Mouse (Mus musculus) right cerebral cortex, postnatal 36 days (tissue): ENCODE data around the gene Fbn1.
"Not testable (repeated sequence)": the region's sequence is repeated elsewhere in the genome, so short reads cannot be mapped to it uniquely, and the experiment has no call there.

Experiments
- DNase-seq, 2 experiments: peaks; one replicate each; pipeline ENCODE4 v3.0.0; 2022; ENCODE audit warnings: low spot score in 2 of 2, mixed read lengths in 1 of 2

The Fbn1 gene

GRCm38 (mm10) chr2:125291101-125291500 lies 216.7 kb downstream of the Fbn1 start:
- no peak for DNase-seq

GRCm38 (mm10) chr2:125290197-125290965 lies 217.4 kb downstream of the Fbn1 start:
- no peak for DNase-seq

- DNase-seq, result no peak
Observed at GRCm38 (mm10) chr2:125285777-125286176, 222.0 kb downstream of the Fbn1 start.

DNA sequence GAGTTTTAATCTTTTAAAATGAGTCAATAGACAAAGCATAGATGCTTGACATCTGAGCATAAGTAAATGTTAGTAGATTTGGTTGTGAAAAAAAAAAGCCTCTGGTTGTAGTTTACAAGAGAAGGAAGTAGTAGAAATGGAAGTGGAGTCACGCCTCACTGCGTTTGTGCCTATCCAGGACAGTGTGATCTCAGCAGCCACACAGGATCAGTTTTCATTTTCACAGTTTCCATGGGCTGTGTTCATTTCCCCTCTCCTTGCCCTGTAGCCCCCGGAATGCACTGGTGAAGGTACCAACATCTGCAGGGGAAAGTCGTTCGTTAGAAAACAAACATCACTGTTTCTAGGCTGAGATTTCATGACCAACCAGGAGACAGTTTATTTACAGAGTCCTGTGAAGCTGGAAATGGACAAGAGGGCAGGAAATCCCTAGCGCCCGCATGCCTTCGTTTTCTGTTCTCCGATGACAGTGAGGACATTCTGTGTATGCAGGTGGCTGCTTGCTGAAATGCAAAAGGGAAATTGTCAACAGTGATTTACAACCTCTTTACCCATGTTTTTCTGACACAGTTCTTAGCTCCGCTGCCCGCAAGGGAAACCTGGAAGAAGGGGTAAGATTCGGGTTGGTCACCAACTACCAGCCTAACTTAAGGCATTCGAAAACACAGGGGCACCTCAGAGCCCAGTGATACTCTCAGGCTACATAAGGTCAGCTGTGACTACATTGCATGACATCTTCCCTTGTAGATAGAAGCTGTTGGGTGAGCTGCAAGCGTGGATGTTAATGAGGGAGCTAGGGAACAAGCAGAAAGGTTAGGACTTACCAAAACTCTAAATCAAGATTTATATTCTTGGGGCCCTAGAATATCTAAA lies 225.2 kb downstream of the Fbn1 start:
- DNase-seq, result no peak

GRCm38 (mm10) chr2:125279995-125280394 lies 227.8 kb downstream of the Fbn1 start:
- not testable (repeated sequence) for DNase-seq

- DNase-seq, result no peak
Observed at GRCm38 (mm10) chr2:125278474-125278873, 229.3 kb downstream of the Fbn1 start.

- no peak for DNase-seq
Observed at GRCm38 (mm10) chr2:125276692-125277091, 231.1 kb downstream of the Fbn1 start.

GRCm38 (mm10) chr2:125275617-125276016 lies 232.2 kb downstream of the Fbn1 start:
- no peak for DNase-seq

- no peak for DNase-seq
Observed at GRCm38 (mm10) chr2:125268876-125269275, 238.9 kb downstream of the Fbn1 start.

DNA sequence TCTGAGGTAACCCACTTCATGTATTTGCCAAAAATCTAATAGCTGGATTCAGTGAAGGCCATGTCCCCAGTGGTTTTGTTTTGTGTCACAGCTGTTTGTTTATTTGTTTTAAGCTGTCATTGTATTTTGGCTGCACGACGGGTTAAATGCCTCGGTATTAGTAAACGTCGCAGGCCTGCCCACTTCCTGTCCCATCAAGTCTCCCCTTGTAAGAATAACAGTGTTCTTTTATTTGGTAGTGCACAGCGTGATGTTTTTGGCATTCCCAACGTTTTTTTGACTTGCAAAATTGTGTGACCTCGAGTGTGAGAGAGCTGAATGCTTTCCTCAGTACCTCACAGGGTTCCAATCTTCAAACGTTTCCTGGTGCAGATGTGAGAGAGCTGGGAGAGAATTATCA lies 244.0 kb downstream of the Fbn1 start:
- DNase-seq, result no peak

DNA sequence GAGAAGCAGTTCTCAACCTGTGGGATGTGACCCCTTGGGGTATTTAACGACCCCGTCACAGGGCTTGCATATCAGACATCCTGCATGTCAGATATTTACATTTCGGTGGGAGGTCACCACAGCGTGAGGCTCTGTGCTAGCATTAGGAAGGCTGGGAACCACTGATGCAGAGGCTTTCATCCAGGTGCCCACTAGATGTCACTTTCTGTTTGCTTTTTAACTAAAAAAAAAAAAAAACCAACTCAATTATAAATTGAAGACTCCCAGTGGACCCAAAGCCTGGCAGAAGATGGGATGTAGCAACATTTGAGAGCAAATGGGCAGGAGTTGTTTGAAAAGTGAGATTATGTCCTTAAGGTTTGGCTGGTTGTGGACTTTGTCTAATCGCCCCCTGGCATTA lies 244.7 kb downstream of the Fbn1 start:
- DNase-seq, result no peak

- DNase-seq, result no peak
Observed at GRCm38 (mm10) chr2:125260326-125260725, 247.5 kb downstream of the Fbn1 start.

- DNase-seq, result no peak
Observed at GRCm38 (mm10) chr2:125259230-125260120, 248.3 kb downstream of the Fbn1 start.

DNA sequence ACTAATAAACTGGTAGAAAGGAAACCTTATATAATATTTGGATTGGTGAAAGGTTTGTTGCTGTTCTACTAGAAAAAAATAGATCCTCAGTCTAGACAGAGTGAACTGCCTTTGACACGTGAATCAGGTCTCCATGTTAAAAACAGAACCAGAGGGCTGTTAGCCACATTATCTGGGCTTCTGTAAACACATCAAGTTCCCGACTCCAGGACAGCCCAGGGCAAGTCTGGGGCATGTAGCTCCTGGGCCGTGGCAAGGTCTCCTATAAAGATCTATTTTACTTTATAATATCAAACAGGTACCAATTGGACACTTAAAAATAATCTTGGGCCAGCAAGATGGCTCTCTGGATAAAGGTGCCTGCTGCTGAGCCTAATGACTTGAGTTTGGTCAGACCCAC lies 251.9 kb downstream of the Fbn1 start:
- DNase-seq, result no peak

GRCm38 (mm10) chr2:125254630-125255029 lies 253.2 kb downstream of the Fbn1 start:
- no peak for DNase-seq

- DNase-seq, result no peak
Observed at GRCm38 (mm10) chr2:125253699-125254098, 254.1 kb downstream of the Fbn1 start.

GRCm38 (mm10) chr2:125252275-125252674 lies 255.5 kb downstream of the Fbn1 start:
- DNase-seq, result no peak

DNA sequence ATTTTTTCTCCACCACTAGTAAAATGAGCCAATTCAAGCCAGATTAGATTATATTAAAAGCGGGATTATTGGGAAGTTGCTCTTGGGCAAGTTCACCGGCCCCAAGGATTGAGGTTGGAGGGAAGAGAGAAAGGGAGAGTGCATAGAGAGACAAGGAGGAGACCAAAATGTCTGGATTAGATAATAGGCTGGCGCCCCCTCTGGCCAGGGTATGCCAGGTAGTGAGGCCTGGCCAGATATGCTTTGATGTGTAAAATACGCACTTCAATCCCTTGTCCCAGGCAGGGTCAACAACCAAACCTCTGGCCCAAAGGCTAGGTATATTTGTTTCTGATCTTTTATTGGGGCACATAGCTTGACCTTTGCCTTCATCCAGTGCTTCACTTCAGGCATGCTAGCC lies 256.0 kb downstream of the Fbn1 start:
- no peak for DNase-seq
